Mouse (Mus musculus): ENCODE results near the gene Fndc3b. TPM values are rescaled to one million over a fixed set of nuclear protein-coding genes. Genes with fewer than 3 reads are reported as not detected.

Fndc3b gene
- polyA plus RNA-seq, 1 experiment, result 5.0 TPM

- Histone ChIP-seq H3K4me1 (ENCODE audit: control insufficient read depth, insufficient read depth, low read length) (no peaks in the 10 kb centered on the region; the same call in 1 of the 2 replicates), H3K27ac (ENCODE audit: control insufficient read depth, insufficient read depth, low read depth, low read length) (no peak overlapping the region), H3K27me3 (ENCODE audit: control insufficient read depth, insufficient read depth, low read length) (no peaks in the 10 kb centered on the region), H3K4me3 (ENCODE audit: control insufficient read depth, low read depth, low read length) (no peak overlapping the region), H3K36me3 (ENCODE audit: control insufficient read depth, insufficient read depth, low read length) (no peaks in the 10 kb centered on the region)
- TF ChIP-seq POLR2A (IDR thresholded peaks at IDR 0.05; ENCODE audit: control insufficient read depth, low read depth, low read length) (no peak), CTCF (IDR thresholded peaks at IDR 0.05; ENCODE audit: control insufficient read depth, insufficient read depth, insufficient replicate concordance, low read depth, low read length) (no peak)
Observed at GRCm38 (mm10) chr3:27667280-27667679, 43.8 kb downstream of the Fndc3b start.

GRCm38 (mm10) chr3:27665338-27665737 is 45.8 kb downstream of the Fndc3b start:
- TF ChIP-seq POLR2A (IDR thresholded peaks at IDR 0.05; ENCODE audit: control insufficient read depth, low read depth, low read length), result no peak
- no peak for TF ChIP-seq CTCF (IDR thresholded peaks at IDR 0.05; ENCODE audit: control insufficient read depth, insufficient read depth, insufficient replicate concordance, low read depth, low read length)
- no peak overlapping the region for H3K27ac ChIP-seq (ENCODE audit: control insufficient read depth, insufficient read depth, low read depth, low read length)
- no peaks in the 10 kb centered on the region for H3K27me3 ChIP-seq (ENCODE audit: control insufficient read depth, insufficient read depth, low read length)
- no peaks in the 10 kb centered on the region; the same call in 1 of the 2 replicates for H3K4me1 ChIP-seq (ENCODE audit: control insufficient read depth, insufficient read depth, low read length)
- H3K4me3 ChIP-seq (ENCODE audit: control insufficient read depth, low read depth, low read length), result no peak overlapping the region
- H3K36me3 ChIP-seq (ENCODE audit: control insufficient read depth, insufficient read depth, low read length), result no peaks in the 10 kb centered on the region

GRCm38 (mm10) chr3:27663221-27663620 is 47.9 kb downstream of the Fndc3b start:
- H3K4me1 ChIP-seq (ENCODE audit: control insufficient read depth, insufficient read depth, low read length), result no peaks in the 10 kb centered on the region; the same call in 1 of the 2 replicates
- H3K27me3 ChIP-seq (ENCODE audit: control insufficient read depth, insufficient read depth, low read length), result no peaks in the 10 kb centered on the region
- TF ChIP-seq CTCF (IDR thresholded peaks at IDR 0.05; ENCODE audit: control insufficient read depth, insufficient read depth, insufficient replicate concordance, low read depth, low read length), result no peak
- TF ChIP-seq POLR2A (IDR thresholded peaks at IDR 0.05; ENCODE audit: control insufficient read depth, low read depth, low read length), result no peak
- H3K36me3 ChIP-seq (ENCODE audit: control insufficient read depth, insufficient read depth, low read length), result no peaks in the 10 kb centered on the region
- no peak overlapping the region for H3K27ac ChIP-seq (ENCODE audit: control insufficient read depth, insufficient read depth, low read depth, low read length)
- no peak overlapping the region for H3K4me3 ChIP-seq (ENCODE audit: control insufficient read depth, low read depth, low read length)

- TF ChIP-seq CTCF (IDR thresholded peaks at IDR 0.05; ENCODE audit: control insufficient read depth, insufficient read depth, insufficient replicate concordance, low read depth, low read length), result no peak
- TF ChIP-seq POLR2A (IDR thresholded peaks at IDR 0.05; ENCODE audit: control insufficient read depth, low read depth, low read length), result no peak
- no peaks in the 10 kb centered on the region for H3K27me3 ChIP-seq (ENCODE audit: control insufficient read depth, insufficient read depth, low read length)
- peaks cover 9% of the 10 kb centered on the region for H3K4me1 ChIP-seq (ENCODE audit: control insufficient read depth, insufficient read depth, low read length)
- H3K4me3 ChIP-seq (ENCODE audit: control insufficient read depth, low read depth, low read length), result no peak overlapping the region
- H3K27ac ChIP-seq (ENCODE audit: control insufficient read depth, insufficient read depth, low read depth, low read length), result no peak overlapping the region
- no peaks in the 10 kb centered on the region for H3K36me3 ChIP-seq (ENCODE audit: control insufficient read depth, insufficient read depth, low read length)
Observed at GRCm38 (mm10) chr3:27658198-27658763, 52.8 kb downstream of the Fndc3b start.

GRCm38 (mm10) chr3:27656764-27657390 is 54.2 kb downstream of the Fndc3b start:
- Histone ChIP-seq H3K27ac (ENCODE audit: control insufficient read depth, insufficient read depth, low read depth, low read length) (peak overlapping the region; percentile 32; the same call in 1 of the 2 replicates), H3K4me1 (ENCODE audit: control insufficient read depth, insufficient read depth, low read length) (peaks cover 9% of the 10 kb centered on the region)

GRCm38 (mm10) chr3:27655673-27656072 is 55.4 kb downstream of the Fndc3b start:
- TF ChIP-seq CTCF (IDR thresholded peaks at IDR 0.05; ENCODE audit: control insufficient read depth, insufficient read depth, insufficient replicate concordance, low read depth, low read length) (no peak), POLR2A (IDR thresholded peaks at IDR 0.05; ENCODE audit: control insufficient read depth, low read depth, low read length) (no peak)
- no peak overlapping the region for H3K4me3 ChIP-seq (ENCODE audit: control insufficient read depth, low read depth, low read length)
- peaks cover 9% of the 10 kb centered on the region for H3K4me1 ChIP-seq (ENCODE audit: control insufficient read depth, insufficient read depth, low read length)

More at GRCm38 (mm10) chr3:27656764-27657390, 54.2 kb downstream of the Fndc3b start:
- Histone ChIP-seq H3K4me3 (ENCODE audit: control insufficient read depth, low read depth, low read length) (no peak overlapping the region), H3K36me3 (ENCODE audit: control insufficient read depth, insufficient read depth, low read length) (no peaks in the 10 kb centered on the region), H3K27me3 (ENCODE audit: control insufficient read depth, insufficient read depth, low read length) (no peaks in the 10 kb centered on the region)
- TF ChIP-seq POLR2A (IDR thresholded peaks at IDR 0.05; ENCODE audit: control insufficient read depth, low read depth, low read length), result no peak
- no peak for TF ChIP-seq CTCF (IDR thresholded peaks at IDR 0.05; ENCODE audit: control insufficient read depth, insufficient read depth, insufficient replicate concordance, low read depth, low read length)

GRCm38 (mm10) chr3:27655042-27655441 is 56.1 kb downstream of the Fndc3b start:
- Histone ChIP-seq H3K27ac (ENCODE audit: control insufficient read depth, insufficient read depth, low read depth, low read length) (no peak overlapping the region; the same call in 1 of the 2 replicates), H3K27me3 (ENCODE audit: control insufficient read depth, insufficient read depth, low read length) (no peaks in the 10 kb centered on the region), H3K4me1 (ENCODE audit: control insufficient read depth, insufficient read depth, low read length) (peaks cover 9% of the 10 kb centered on the region), H3K4me3 (ENCODE audit: control insufficient read depth, low read depth, low read length) (no peak overlapping the region), H3K36me3 (ENCODE audit: control insufficient read depth, insufficient read depth, low read length) (no peaks in the 10 kb centered on the region)
- no peak for TF ChIP-seq CTCF (IDR thresholded peaks at IDR 0.05; ENCODE audit: control insufficient read depth, insufficient read depth, insufficient replicate concordance, low read depth, low read length)
- no peak for TF ChIP-seq POLR2A (IDR thresholded peaks at IDR 0.05; ENCODE audit: control insufficient read depth, low read depth, low read length)

More at GRCm38 (mm10) chr3:27655673-27656072, 55.4 kb downstream of the Fndc3b start:
- Histone ChIP-seq H3K36me3 (ENCODE audit: control insufficient read depth, insufficient read depth, low read length) (no peaks in the 10 kb centered on the region), H3K27ac (ENCODE audit: control insufficient read depth, insufficient read depth, low read depth, low read length) (peak overlapping the region; percentile 39), H3K27me3 (ENCODE audit: control insufficient read depth, insufficient read depth, low read length) (no peaks in the 10 kb centered on the region)
